Mouse (Mus musculus) liver, embryonic 14.5 days (tissue): ENCODE data around the gene Sh3bp1.

Experiments
- CTCF ChIP-seq: IDR thresholded peaks from 2 replicates; pipeline ENCODE4 v1.5.1; 2016; ENCODE audit warnings: antibody characterized with exemption, low read depth, control low read depth
- EP300 ChIP-seq: IDR thresholded peaks from 2 replicates; pipeline ENCODE4 v1.6.1; 2016; ENCODE audit warnings: antibody characterized with exemption, low read depth

GRCm38 (mm10) chr15:78930801-78931426, 31.3 kb downstream of the Sh3bp1 start:
- TF ChIP-seq CTCF: no peak
- no peak for TF ChIP-seq EP300
